Mouse (Mus musculus) ES-E14 (cell line): ENCODE data around the gene Gpr146. TPM values are rescaled to one million over a fixed set of nuclear protein-coding genes. Genes with fewer than 3 reads are reported as not detected.

Source experiments
- DNase-seq: peaks from one replicate; pipeline ENCODE4 v3.0.0-alpha.2; 2013; ENCODE audit warnings: low read depth, low spot score
- H3K27ac ChIP-seq: 2 replicates; pipeline ENCODE4 v1.5.1; 2012; ENCODE audit warnings: low read depth, mild to moderate bottlenecking, low read length, moderate library complexity, mixed read lengths; ENCODE audit not compliant: poor library complexity, insufficient read depth, severe bottlenecking
- H3K36me3 ChIP-seq: 2 replicates; pipeline ENCODE4 v1.6.1; 2012; ENCODE audit warnings: mild to moderate bottlenecking, low read length, moderate library complexity, mixed read lengths; ENCODE audit not compliant: control insufficient read depth, poor library complexity, insufficient read depth, severe bottlenecking
- H3K4me1 ChIP-seq, 2 experiments: fragments of 150-350 bp in 1 of 2; sonication (generic) in 1 of 2; 2 replicates each; pipeline ENCODE4 v1.6.1; 2012; ENCODE audit warnings: low read length in 2 of 2, mild to moderate bottlenecking in 1 of 2, mixed read lengths in 1 of 2; ENCODE audit not compliant: control insufficient read depth in 2 of 2, insufficient read depth in 2 of 2, poor library complexity in 1 of 2
- H3K4me3 ChIP-seq, 2 experiments: fragments of 150-350 bp in 1 of 2; sonication (generic) in 1 of 2; 2 replicates each; pipeline ENCODE4 v1.5.1; 2012; ENCODE audit warnings: low read length in 2 of 2, low read depth in 1 of 2, mild to moderate bottlenecking in 1 of 2, mixed read lengths in 1 of 2; ENCODE audit not compliant: insufficient read depth in 1 of 2, poor library complexity in 1 of 2, severe bottlenecking in 1 of 2
- H3K9ac ChIP-seq: 2 replicates; pipeline ENCODE4 v1.6.1; 2012; ENCODE audit warnings: low read depth, mild to moderate bottlenecking, low read length, mixed read lengths; ENCODE audit not compliant: poor library complexity, insufficient read depth, severe bottlenecking
- H3K9me3 ChIP-seq: fragments of 150-350 bp; sonication (generic); 2 replicates; pipeline ENCODE4 v1.6.1; 2012; ENCODE audit warnings: low read depth, mild to moderate bottlenecking, low read length; ENCODE audit not compliant: control insufficient read depth, insufficient read depth
- CHD2 ChIP-seq: IDR thresholded peaks from 2 replicates; pipeline ENCODE4 v1.6.1; 2014; ENCODE audit warnings: mild to moderate bottlenecking, low read depth, low read length, inconsistent platforms
- HCFC1 ChIP-seq: IDR thresholded peaks from 2 replicates; pipeline ENCODE4 v1.6.1; 2012; ENCODE audit warnings: low read length, inconsistent platforms, borderline replicate concordance; ENCODE audit not compliant: insufficient read depth
- MAFK ChIP-seq: IDR thresholded peaks from 2 replicates; pipeline ENCODE4 v1.6.1; 2014; ENCODE audit warnings: mild to moderate bottlenecking, low read depth, low read length, inconsistent platforms; ENCODE audit not compliant: insufficient read depth
- ZC3H11A ChIP-seq: IDR thresholded peaks from 2 replicates; pipeline ENCODE4 v1.6.1; 2012; ENCODE audit warnings: low read depth, mild to moderate bottlenecking, inconsistent platforms, low read length, borderline replicate concordance
- ZNF384 ChIP-seq: IDR thresholded peaks from 2 replicates; pipeline ENCODE4 v1.6.1; 2012; ENCODE audit warnings: low read depth, low read length, inconsistent platforms
- in situ Hi-C, 2 experiments: fragments of 600-800 bp; cut with MboI; formaldehyde crosslinking; loops; one replicate each; pipeline ENCODE4 v1.15.1; 2025; ENCODE audit warnings: low sequenced_read_pairs in 2 of 2, inconsistent platforms in 1 of 2; ENCODE audit not compliant: unreplicated experiment in 2 of 2
- total RNA-seq: library from RNA; depleted of rRNA; stranded (reverse); fragments of 300-350 nt; gene quantifications from 2 replicates; pipeline ENCODE4 v1.2.3, GENCODE M21; 2012

The Gpr146 gene
- total RNA-seq, 1 experiment, result 1.1 TPM

DNA sequence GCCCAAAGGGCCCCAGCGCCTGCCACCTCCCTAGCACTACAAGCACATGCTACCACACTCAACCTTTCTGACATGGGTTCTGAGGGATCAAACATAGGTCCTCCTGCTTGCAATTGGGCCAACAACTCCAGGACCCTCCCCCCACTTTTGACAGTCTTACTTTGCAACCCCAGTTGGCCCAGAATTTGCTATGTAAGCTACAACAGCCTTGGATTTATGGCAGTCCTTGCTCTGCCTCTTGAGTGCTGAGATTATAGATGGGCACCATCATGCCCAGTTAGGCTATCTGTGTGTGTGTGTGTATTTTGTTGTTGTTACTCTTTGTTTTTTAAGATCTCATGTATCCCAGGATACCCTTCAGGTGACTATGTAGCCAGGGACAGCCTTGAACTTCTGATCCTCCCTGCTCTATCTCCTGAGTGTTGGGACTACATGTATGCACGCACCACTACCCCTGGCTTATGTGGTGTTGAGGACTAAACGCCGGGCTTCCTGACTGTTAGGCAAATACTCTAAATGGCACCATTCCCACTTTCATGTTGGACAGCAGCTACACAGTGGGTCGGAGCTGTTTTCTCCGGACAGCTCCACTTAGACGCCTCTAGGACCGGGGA lies 2.4 kb downstream of the Gpr146 start:
- peak overlapping the region; percentile 74 to 75 for H3K4me3 ChIP-seq
- no peak overlapping the region for H3K9ac ChIP-seq
- in situ Hi-C loops, result no loop called here
- no peak overlapping the region for H3K27ac ChIP-seq
- no peaks in the 10 kb centered on the region; the same call in 1 of the 2 replicates for H3K36me3 ChIP-seq
- DNase-seq, result no peak
- no peak for TF ChIP-seq ZNF384
- no peak for TF ChIP-seq CHD2
- no peak for TF ChIP-seq MAFK
- no peak for TF ChIP-seq ZC3H11A
- TF ChIP-seq HCFC1, result no peak; the same call in 1 of the 2 replicates
- H3K9me3 ChIP-seq, result no peaks in the 10 kb centered on the region
- peaks cover 14 to 30% of the 10 kb centered on the region in 2 experiments; a peak in 3 of 4 replicates for H3K4me1 ChIP-seq

DNA sequence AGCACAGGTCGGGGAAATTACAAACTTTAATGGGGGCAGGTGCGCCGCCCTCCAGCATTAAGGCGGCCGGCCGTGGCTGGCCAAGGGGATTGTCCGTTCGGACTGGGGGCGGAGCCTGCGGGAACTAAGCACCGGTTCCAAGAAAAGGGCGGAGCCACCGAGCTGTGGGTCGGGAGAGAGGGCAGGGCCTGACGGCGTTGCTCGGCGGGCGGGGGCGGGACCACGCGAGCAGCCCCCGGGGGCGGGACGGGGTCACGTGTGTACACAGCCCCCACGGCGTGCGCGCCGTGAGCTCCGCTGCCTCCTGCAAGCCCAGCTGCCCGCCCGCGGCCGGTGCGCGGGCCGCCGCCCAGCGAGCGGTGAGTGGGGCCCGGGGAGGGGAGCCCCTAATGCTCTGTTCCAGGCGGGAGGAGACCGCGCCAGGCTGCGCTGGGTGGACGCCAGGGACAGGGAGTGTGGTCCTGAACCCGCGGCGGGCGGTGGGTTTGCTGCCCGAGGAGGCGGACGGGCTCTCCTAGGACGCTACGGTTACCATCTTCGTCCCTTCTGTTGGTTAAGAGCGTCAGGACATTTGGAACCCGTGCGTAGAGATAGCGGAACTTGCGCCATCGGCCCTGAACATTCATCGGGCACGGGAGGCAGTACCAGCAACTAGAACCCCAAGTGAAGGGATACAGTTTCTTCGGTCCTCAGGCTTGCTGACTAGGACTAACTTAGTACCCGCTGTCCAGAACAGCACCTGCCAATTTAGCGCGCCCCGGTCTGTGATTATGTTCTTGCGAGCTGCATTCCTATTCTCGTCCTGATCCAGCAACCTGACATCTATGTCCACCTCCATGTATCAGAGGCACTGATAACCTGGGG lies 3.1 kb downstream of the Gpr146 start:
- H3K9me3 ChIP-seq, result no peaks in the 10 kb centered on the region
- TF ChIP-seq HCFC1 (no peak; the same call in 1 of the 2 replicates), CHD2 (no peak), MAFK (no peak), ZNF384 (no peak), ZC3H11A (no peak)
- no peak overlapping the region; the same call in 1 of the 2 replicates for H3K27ac ChIP-seq
- peaks cover 14 to 27% of the 10 kb centered on the region in 2 experiments; a peak in 3 of 4 replicates for H3K4me1 ChIP-seq
- peaks cover 2% of the 10 kb centered on the region; the same call in 1 of the 2 replicates for H3K36me3 ChIP-seq
- in situ Hi-C loops, result no loop called here
- peak overlapping the region; percentile 65 for H3K9ac ChIP-seq
- H3K4me3 ChIP-seq, result peak overlapping the region; percentile 74 to 75
- peak; percentile 80 for DNase-seq

- H3K9me3 ChIP-seq, result no peaks in the 10 kb centered on the region
- DNase-seq, result no peak
- in situ Hi-C loops, result no loop called here
- peaks cover 14 to 27% of the 10 kb centered on the region in 2 experiments; a peak in 3 of 4 replicates for H3K4me1 ChIP-seq
- H3K9ac ChIP-seq, result no peak overlapping the region
- H3K4me3 ChIP-seq, result no peak overlapping the region
- TF ChIP-seq CHD2 (no peak), HCFC1 (no peak), ZC3H11A (no peak), ZNF384 (peak; percentile 42; the same call in 1 of the 2 replicates)
- no peak overlapping the region for H3K27ac ChIP-seq
- peaks cover 2% of the 10 kb centered on the region; the same call in 1 of the 2 replicates for H3K36me3 ChIP-seq
Observed at GRCm38 (mm10) chr5:139381586-139382513, 4.4 kb downstream of the Gpr146 start.

- Histone ChIP-seq H3K4me1 (peaks cover 14 to 25% of the 10 kb centered on the region in 2 experiments; a peak in 3 of 4 replicates), H3K4me3 (no peak overlapping the region)
Observed at GRCm38 (mm10) chr5:139382760-139383159, 5.3 kb downstream of the Gpr146 start.

More at GRCm38 (mm10) chr5:139382760-139383159, 5.3 kb downstream of the Gpr146 start:
- DNase-seq, result no peak
- in situ Hi-C loops, result no loop called here
- Histone ChIP-seq H3K36me3 (peaks cover 2% of the 10 kb centered on the region; the same call in 1 of the 2 replicates), H3K9ac (no peak overlapping the region; the same call in 1 of the 2 replicates), H3K27ac (no peak overlapping the region), H3K9me3 (no peaks in the 10 kb centered on the region)
- TF ChIP-seq MAFK (no peak), CHD2 (no peak), ZC3H11A (no peak), ZNF384 (no peak), HCFC1 (no peak)
